Mouse (Mus musculus): ENCODE measurements around the gene Myh4. TPM values are rescaled to one million over a fixed set of nuclear protein-coding genes. Genes with fewer than 3 reads are reported as not detected.
A peak's percentile ranks its signal among the peaks of the same experiment; 100 is the strongest.

The Myh4 gene
- total RNA-seq (2021): over 10,000 TPM; 26,473 to 29,006 TPM
- long read RNA-seq, experiment 1, full-length matches to known transcripts: 647 of 22,718 reads
- long read RNA-seq, experiment 1, partial matches to known transcripts: 19,762 of 22,718 reads
- long read RNA-seq, experiment 1, other reads (novel, unspliced or antisense): 2,309 of 22,718 reads
- long read RNA-seq, experiment 2, full-length matches to known transcripts: 714 of 17,527 reads
- long read RNA-seq, experiment 2, partial matches to known transcripts: 14,495 of 17,527 reads
- long read RNA-seq, experiment 2, other reads (novel, unspliced or antisense): 2,318 of 17,527 reads

GRCm38 (mm10) chr11:67237481-67238079 is at the start of gene Myh4:
Myh4 (plus strand) TSS chr11:67238029.
- no peak for DNase-seq

DNA sequence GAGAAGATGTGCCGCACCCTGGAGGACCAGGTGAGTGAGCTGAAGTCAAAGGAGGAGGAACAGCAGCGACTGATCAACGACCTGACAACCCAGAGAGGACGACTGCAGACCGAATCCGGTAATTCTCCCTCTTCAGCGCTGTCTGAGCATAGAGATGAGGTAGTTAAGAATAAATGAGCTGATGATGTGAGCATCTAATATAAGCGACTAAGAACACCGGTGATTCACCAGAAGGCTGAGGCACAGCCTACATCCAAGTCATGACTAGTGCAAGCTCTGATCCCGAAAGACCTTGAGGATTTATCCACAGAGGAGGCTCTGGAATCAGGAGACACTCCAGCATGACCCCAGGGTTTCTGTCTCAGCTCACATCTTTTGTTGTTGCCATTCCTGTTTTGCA is 47.5 kb upstream of the Myh4 start:
- no peak for DNase-seq
- intact Hi-C loops (cut with DNase I): no loop called here

More at GRCm38 (mm10) chr11:67237481-67238079, at the start of gene Myh4:
- intact Hi-C loops (cut with DNase I): loop anchor here (2.0 kb wide), 2 partner anchors 117 to 125 kb away; no protein-coding TSS in a partner anchor

DNA sequence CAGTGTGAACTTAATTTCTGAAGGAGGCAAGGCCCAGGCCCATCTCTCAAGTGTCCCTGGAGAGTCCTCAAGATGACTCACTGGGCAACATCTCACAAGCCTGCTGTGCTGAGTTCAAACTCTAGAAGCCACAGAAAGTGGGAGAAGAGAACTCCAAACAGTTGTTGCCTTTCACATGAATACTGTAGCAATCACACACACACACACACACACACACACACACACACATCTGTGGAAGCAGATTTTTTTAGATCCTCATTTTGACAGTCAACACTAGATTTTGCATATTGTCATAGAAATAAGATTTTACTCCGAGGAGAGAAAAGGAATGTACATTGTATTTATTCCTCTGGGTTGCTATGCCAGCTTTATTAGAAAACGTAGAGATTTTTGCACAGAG is 47.0 kb upstream of the Myh4 start:
- DNase-seq: no peak
- intact Hi-C loops (cut with DNase I): no loop called here

DNA sequence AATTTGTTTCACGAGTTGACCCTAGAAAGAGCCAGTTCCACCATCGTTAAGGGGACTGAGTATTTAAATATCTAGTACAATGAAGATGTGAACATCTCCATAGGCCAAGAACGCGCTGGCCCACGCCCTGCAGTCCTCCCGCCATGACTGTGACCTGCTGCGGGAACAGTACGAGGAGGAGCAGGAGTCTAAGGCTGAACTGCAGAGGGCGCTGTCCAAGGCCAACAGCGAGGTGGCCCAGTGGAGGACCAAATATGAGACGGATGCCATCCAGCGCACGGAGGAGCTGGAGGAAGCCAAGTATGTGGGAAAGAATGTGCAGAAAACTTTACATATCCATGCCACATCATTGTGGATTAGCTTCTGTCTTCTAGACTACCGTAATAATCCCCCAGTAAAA is 46.3 kb upstream of the Myh4 start:
- DNase-seq: no peak
- intact Hi-C loops (cut with DNase I): no loop called here

DNA sequence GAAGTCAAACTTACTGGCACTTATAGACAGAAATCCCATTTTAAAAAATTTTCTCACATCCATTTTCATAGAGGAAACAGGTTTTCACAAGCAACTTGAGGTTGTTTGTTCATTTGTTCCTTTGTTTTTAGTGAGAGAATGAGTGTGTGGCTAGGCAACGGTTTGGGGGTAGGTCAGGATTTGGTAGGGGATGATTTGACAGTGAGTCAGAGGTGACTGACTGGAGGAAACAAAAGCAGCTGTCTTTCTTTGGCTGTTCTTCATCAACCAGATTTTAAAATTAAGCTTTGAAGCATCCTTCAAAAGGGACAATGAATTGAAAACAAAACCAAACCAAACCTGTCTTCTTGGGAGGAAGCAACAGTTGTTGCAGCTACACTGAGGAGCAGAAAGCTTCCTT is 38.5 kb upstream of the Myh4 start:
- intact Hi-C loops (cut with DNase I): no loop called here
- DNase-seq: no peak

DNA sequence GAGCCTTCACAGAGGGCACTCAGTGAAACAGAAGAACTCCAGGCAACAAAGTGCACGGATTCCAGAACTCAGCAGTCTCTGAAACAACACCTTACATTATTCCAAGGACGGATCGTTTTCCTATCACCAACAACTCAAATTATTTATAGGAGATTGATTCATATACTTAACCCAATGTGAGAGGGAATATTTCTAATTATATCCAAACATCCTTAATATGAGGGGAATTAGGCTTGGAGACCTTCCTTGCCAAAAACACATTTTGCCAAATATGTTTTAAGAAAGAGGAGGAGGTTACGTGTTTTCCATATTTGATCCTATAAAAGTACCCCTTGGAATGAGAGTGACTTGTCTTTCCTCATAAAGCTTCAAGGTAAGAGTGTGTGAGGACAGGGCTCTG is 38.1 kb upstream of the Myh4 start, which contains the start of gene Myh1:
Gene Myh1, plus strand, starts transcription at position 301 of the 400 bp plus-strand sequence.
- intact Hi-C loops (cut with DNase I): no loop called here
- DNase-seq: no peak

DNA sequence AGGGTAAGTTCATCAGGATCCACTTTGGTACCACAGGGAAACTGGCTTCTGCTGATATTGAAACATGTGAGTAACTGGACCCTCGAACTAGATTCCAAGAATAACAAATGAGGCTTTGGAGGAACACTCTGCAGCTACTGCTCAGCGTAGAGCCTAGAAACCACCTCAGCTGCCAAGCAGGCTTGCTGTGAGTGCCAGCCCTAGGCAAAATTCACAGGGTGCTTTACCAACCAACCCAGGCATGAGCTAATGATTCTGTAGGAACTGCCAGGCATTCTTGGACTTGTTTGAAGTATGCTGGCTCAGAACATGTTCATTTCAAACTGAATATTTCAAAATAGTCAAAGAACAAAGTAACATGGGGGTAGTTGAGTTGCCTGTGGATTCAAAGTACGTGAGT is 33.1 kb upstream of the Myh4 start:
- intact Hi-C loops (cut with DNase I): no loop called here
- DNase-seq: no peak

DNA sequence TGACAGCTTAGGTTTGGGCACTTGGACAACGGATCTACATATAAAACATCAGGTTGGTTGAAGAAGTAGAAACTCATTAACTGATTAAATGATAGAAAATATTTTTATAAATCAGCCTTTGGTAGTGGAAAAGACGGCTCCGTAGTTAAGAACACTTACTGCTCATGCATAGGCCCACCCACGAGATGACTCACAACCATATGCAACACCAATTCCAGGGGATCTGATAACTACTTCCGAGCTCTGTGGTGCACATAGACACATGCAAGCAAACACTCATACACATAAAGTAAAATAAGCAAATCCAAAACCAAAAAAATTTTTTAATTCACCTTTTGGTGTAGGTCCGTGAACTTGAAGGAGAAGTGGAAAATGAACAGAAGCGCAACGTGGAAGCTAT is 16.0 kb upstream of the Myh4 start:
- intact Hi-C loops (cut with DNase I): no loop called here
- DNase-seq: no peak

DNA sequence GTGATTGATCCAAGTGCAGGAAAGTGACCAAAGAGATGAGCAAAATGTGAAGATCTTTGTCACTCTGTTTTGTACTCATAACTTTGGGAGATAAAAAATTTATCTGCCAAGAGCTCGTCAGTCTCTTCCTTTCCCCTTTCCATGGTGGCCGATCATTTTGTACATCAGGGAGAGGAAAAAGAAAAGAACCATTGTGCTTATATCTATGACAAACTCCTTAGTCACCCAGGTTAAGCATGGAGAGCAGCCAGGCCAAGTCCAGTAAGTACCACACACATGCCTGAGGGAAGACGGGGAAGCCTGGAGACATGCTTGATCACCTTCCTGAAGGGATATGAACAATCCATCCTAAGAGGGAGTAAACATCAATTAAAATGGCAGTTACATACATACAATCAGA is 13.4 kb upstream of the Myh4 start:
- intact Hi-C loops (cut with DNase I): no loop called here
- DNase-seq: no peak

DNA sequence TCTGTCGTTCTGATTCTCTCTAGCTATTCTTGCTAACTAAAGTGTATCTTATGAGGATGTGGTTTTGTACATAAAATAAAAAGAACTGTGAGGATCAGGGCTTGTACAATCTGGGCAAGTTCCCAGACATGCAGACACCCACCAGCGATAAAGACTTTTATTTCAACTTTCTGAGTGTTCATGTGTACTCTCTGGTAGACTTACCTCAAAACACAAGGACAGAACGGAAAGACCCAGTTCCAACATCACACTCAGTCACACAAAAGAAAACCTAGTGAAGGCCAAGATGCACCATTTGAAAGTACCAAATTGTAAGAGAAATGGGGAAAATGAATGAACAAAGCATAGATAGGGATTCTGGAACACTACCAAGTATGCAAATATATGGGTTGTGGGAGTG is 9.1 kb upstream of the Myh4 start:
- intact Hi-C loops (cut with DNase I): no loop called here

GRCm38 (mm10) chr11:67229166-67229565 is 8.7 kb upstream of the Myh4 start:
- no peak for DNase-seq
- intact Hi-C loops (cut with DNase I): no loop called here

More for the DNA sequence above, 9.1 kb upstream of the Myh4 start:
- no peak for DNase-seq

GRCm38 (mm10) chr11:67229946-67230345 is 7.9 kb upstream of the Myh4 start:
- intact Hi-C loops (cut with DNase I): loop anchor here (2.0 kb wide), 1 partner anchor 81 kb away; no protein-coding TSS in a partner anchor
- no peak for DNase-seq

- DNase-seq: peak in 1 of 2 experiments; percentile 58
- intact Hi-C loops (cut with DNase I): loop anchor here (2.0 kb wide), 2 partner anchors 115 to 123 kb away; no protein-coding TSS in a partner anchor
These were observed 2.0 kb upstream of the Myh4 start for GRCm38 (mm10) chr11:67235639-67236358.

- no peak for DNase-seq
- intact Hi-C loops (cut with DNase I): loop anchor here (2.0 kb wide), 2 partner anchors 116 to 124 kb away; no protein-coding TSS in a partner anchor
These were observed 1.0 kb upstream of the Myh4 start for GRCm38 (mm10) chr11:67236799-67237198.

DNA sequence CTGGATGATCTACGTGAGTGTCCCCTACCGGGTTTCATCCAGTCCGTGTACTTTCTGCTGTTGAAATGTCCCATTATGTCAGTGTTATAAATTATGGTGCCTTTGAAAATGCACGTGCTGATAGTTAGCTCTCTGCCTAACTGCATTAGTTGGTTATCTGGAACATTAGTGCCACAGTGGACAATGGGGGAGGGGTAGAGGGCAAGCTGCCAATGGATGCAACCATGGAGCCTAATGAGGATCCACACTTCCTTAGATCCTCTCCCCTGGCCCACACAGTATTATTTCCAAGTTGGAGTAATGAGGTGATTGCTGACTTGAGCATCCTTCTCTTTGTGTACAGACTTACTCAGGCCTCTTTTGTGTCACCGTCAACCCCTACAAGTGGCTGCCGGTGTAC is 3.2 kb downstream of the Myh4 start:
- intact Hi-C loops (cut with DNase I): no loop called here
- no peak for DNase-seq

DNA sequence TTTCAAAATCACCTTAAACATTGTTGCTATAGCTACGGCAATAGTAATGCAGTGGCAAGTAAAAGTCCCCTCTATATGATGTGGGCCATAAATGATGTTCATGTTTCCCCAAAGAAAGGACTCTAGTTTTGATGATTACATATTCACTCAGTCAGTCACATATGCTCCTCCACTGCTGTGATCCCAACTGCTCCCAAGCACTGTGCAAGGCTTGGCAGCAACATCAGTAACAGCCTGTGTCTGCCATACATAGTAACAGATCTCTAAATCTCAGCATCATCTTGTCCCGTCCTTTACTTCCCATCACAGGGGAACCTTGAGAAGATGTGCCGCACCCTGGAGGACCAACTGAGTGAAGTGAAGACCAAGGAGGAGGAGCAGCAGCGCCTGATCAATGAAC is 15.9 kb downstream of the Myh4 start:
- DNase-seq: no peak
- intact Hi-C loops (cut with DNase I): no loop called here

GRCm38 (mm10) chr11:67257048-67257447 is 19.2 kb downstream of the Myh4 start:
- DNase-seq: no peak

DNA sequence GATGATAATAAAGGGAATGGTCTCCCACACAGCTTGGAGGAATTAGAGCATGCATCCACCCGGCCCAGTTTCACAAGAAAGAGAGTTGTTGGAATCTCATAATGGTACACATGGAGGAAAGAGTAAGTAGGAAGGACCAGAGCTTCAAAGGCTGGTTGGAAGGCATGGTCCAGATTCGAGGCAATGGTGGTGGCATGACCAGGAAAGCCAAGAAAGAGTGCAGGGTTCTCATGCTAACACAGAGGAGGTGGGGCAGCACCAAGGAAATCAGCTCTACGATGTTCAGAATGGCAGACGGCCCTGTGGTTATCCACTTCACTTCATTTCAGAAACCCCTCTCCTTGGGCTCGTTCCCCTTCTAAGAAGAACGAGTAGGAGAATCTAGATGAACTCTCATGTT is 23.1 kb downstream of the Myh4 start:
- no peak for DNase-seq
- intact Hi-C loops (cut with DNase I): no loop called here

More at GRCm38 (mm10) chr11:67257048-67257447, 19.2 kb downstream of the Myh4 start:
- intact Hi-C loops (cut with DNase I): no loop called here

GRCm38 (mm10) chr11:67276601-67277174 is 38.9 kb downstream of the Myh4 start, which contains the start of gene Myh8:
Myh8 (plus strand) TSS chr11:67277124.
- no peak for DNase-seq
- intact Hi-C loops (cut with DNase I): loop anchor here (5.0 kb wide), 1 partner anchor 76 kb away; no protein-coding TSS in a partner anchor

GRCm38 (mm10) chr11:67293440-67293839 is 55.6 kb downstream of the Myh4 start:
- no peak for DNase-seq
- intact Hi-C loops (cut with DNase I): no loop called here
